Mouse (Mus musculus): Measurements from ENCODE around the gene Kcnq1.

DNA sequence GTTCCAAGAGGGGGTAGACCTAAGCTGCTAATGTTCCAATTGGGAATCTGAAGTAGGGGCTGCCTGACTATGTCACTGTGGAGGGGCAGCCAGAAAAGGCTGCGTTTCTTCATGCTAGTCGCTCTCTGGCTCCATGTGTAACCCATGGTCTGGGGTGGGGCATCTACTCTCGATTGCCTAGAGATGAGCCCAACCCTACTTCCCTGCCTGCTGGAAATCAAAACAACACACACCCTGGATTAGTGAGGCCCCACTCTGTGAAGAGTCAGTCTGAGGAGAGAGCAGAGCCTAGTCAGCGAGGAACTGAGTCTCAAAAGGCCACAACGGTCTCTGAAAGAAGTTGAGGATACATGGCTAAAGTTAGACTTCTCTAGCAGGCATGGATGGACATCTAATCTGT lies 40.9 kb downstream of the Kcnq1 start:
- TF ChIP-seq TAL1 (IDR thresholded peaks at IDR 0.05; ENCODE audit: low read length), result no peak
- TF ChIP-seq GATA1 (IDR thresholded peaks at IDR 0.05; ENCODE audit: low read length), result no peak
